Comparison of ENCODE assay signal across 13 mouse cellular contexts in the genomic region with DNA sequence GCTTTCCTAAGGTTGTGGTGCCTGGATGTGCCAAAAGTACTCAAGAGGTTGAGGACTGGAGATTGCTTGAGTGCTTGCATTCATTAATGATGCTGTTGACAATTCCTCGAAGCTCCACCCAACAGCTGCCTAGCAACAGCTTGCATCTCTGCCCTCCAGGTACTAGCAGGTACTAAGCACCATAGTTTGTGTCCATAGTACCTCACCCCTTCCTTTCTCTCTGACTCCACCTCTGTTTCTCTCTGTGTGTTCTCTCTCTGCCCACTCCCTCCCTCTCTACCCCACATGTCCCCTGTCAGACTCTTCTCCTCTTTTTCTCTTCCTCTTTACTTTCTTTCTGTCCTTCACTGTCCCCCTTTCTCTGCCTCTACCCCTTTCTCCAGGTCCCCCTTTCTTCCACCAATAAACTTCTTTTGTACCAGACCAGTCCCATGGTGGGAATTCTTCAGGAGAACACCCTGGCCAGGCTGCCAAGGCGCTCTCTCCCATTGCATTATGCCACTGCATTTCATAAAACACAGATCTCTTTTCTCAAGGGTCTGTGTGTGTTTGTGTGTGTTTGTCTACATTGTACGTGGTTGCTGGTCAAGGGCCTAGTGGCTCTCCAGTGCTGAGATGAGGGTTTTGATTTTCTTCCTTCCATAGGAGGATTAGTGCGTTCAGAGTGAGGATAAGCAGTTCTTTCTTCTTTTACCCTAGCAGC. TPM values are rescaled to one million over a fixed set of nuclear protein-coding genes. Genes with fewer than 3 reads are reported as not detected.
A peak's percentile ranks its signal among the peaks of the same experiment; 100 is the strongest.
DNase-seq lines count a peak whose midpoint lies in the region; ATAC-seq and TF ChIP-seq lines count a peak whose summit lies in the region.
"Had no signal": no experiment of that assay in that cellular context is flagged by ENCODE, and none has a peak within 500 bp of the region (broad histone marks: within the 10 kb centered on the region; RNA-seq: fewer than 3 reads in every experiment).

No protein-coding gene starts in this region.

- no peak overlapping the region for H3K4me3 ChIP-seq in hindbrain, embryonic 14.5 days (replicated peaks; ENCODE audit: low read length)
- no peak overlapping the region for H3K4me3 ChIP-seq in hindbrain, embryonic 12.5 days
- H3K4me3 ChIP-seq in forebrain, postnatal 0 days (ENCODE audit: low read depth, low read length) = no peak overlapping the region
- H3K4me3 ChIP-seq in midbrain, postnatal 0 days (ENCODE audit: low read depth, low read length) = no peak overlapping the region
- H3K4me3 ChIP-seq in liver, postnatal 0 days (ENCODE audit: low read depth, low read length) = no peak overlapping the region
- H3K4me3 ChIP-seq: megakaryocyte, embryonic 14.5 days had no signal

- no peak for TF ChIP-seq EP300 in liver, postnatal 0 days (IDR thresholded peaks at IDR 0.05; ENCODE audit: low read depth)

- no peaks in the 10 kb centered on the region for H3K9me3 ChIP-seq in hindbrain, embryonic 14.5 days (ENCODE audit: control insufficient read depth, low read length)
- no peaks in the 10 kb centered on the region for H3K9me3 ChIP-seq in hindbrain, embryonic 12.5 days (replicated peaks)
- H3K9me3 ChIP-seq in forebrain, postnatal 0 days (ENCODE audit: low read length) = no peaks in the 10 kb centered on the region
- no peaks in the 10 kb centered on the region for H3K9me3 ChIP-seq in midbrain, postnatal 0 days (ENCODE audit: low read length)
- no peaks in the 10 kb centered on the region for H3K9me3 ChIP-seq in liver, postnatal 0 days (ENCODE audit: low read length)

- H3K4me1 ChIP-seq in hindbrain, embryonic 14.5 days (replicated peaks; ENCODE audit: control insufficient read depth, insufficient read depth, low read length) = no peaks in the 10 kb centered on the region; the same call in 1 of the 2 replicates
- H3K4me1 ChIP-seq in hindbrain, embryonic 12.5 days = no peaks in the 10 kb centered on the region; the same call in 1 of the 2 replicates
- H3K4me1 ChIP-seq in forebrain, postnatal 0 days (ENCODE audit: insufficient read depth) = 0 out of 2 replicates have a peak, but pooled peaks cover 6% of the 10 kb centered on the region
- 0 out of 2 replicates have a peak, but pooled peaks cover 6% of the 10 kb centered on the region for H3K4me1 ChIP-seq in midbrain, postnatal 0 days (ENCODE audit: insufficient read depth, low read length)
- H3K4me1 ChIP-seq in liver, postnatal 0 days (ENCODE audit: insufficient read depth) = no peaks in the 10 kb centered on the region
- H3K4me1 ChIP-seq: megakaryocyte, embryonic 14.5 days had no signal

- no peak for DNase-seq in hindbrain, embryonic 14.5 days (ENCODE audit: low spot score)
- DNase-seq in ZHBTc4 (ENCODE audit: low read depth, low spot score) = peak; percentile 15
- no peak for DNase-seq in forebrain, postnatal 0 days
- no peak for DNase-seq in midbrain, postnatal 0 days (ENCODE audit: low spot score)
- no peak for DNase-seq in liver, postnatal 0 days
- no peak for DNase-seq in urinary bladder, postnatal 4 days (ENCODE audit: low spot score in 2 of 2)
- DNase-seq: embryo, embryonic 11 days; gastrocnemius, postnatal 10 days; kidney, adult 8-10 months had no signal

- no peak for TF ChIP-seq CTCF in forebrain, postnatal 0 days (IDR thresholded peaks at IDR 0.05; ENCODE audit: low read depth)
- TF ChIP-seq CTCF in midbrain, postnatal 0 days (IDR thresholded peaks at IDR 0.05) = no peak
- no peak for TF ChIP-seq CTCF in liver, postnatal 0 days (IDR thresholded peaks at IDR 0.05; ENCODE audit: low read depth)

- no peak overlapping the region for H3K27ac ChIP-seq in hindbrain, embryonic 14.5 days
- no peak overlapping the region for H3K27ac ChIP-seq in hindbrain, embryonic 12.5 days
- 0 out of 2 replicates have a peak overlapping the region, but pooled peaks have one; percentile 2 for H3K27ac ChIP-seq in forebrain, postnatal 0 days (ENCODE audit: low read depth, low read length)
- peak overlapping the region; percentile 19; the same call in 1 of the 2 replicates for H3K27ac ChIP-seq in midbrain, postnatal 0 days (ENCODE audit: low read depth, low read length)
- no peak overlapping the region for H3K27ac ChIP-seq in liver, postnatal 0 days (ENCODE audit: low read depth)

- ATAC-seq in hindbrain, embryonic 14.5 days (ENCODE audit: low FRiP score) = 0 out of 2 replicates have a peak, but pooled peaks have one; percentile 24
- no peak; the same call in 1 of the 2 replicates for ATAC-seq in hindbrain, embryonic 12.5 days (ENCODE audit: low FRiP score)
- ATAC-seq in forebrain, postnatal 0 days = no peak
- 0 out of 2 replicates have a peak, but pooled peaks have one; percentile 10 for ATAC-seq in midbrain, postnatal 0 days (ENCODE audit: low FRiP score)
- ATAC-seq in liver, postnatal 0 days = no peak

- H3K9ac ChIP-seq in hindbrain, embryonic 14.5 days = no peak overlapping the region
- H3K9ac ChIP-seq in hindbrain, embryonic 12.5 days = no peak overlapping the region
- no peak overlapping the region for H3K9ac ChIP-seq in forebrain, postnatal 0 days
- H3K9ac ChIP-seq in midbrain, postnatal 0 days (replicated peaks; ENCODE audit: low read length, poor library complexity, severe bottlenecking) = no peak overlapping the region
- no peak overlapping the region for H3K9ac ChIP-seq in liver, postnatal 0 days (replicated peaks)

- H3K36me3 ChIP-seq in hindbrain, embryonic 14.5 days (replicated peaks; ENCODE audit: control insufficient read depth, insufficient read depth) = no peaks in the 10 kb centered on the region
- no peaks in the 10 kb centered on the region for H3K36me3 ChIP-seq in hindbrain, embryonic 12.5 days
- H3K36me3 ChIP-seq in forebrain, postnatal 0 days (ENCODE audit: insufficient read depth) = no peaks in the 10 kb centered on the region
- no peaks in the 10 kb centered on the region for H3K36me3 ChIP-seq in midbrain, postnatal 0 days (ENCODE audit: insufficient read depth, low read length)
- H3K36me3 ChIP-seq in liver, postnatal 0 days (replicated peaks; ENCODE audit: insufficient read depth, low read length) = no peaks in the 10 kb centered on the region

- H3K4me2 ChIP-seq in hindbrain, embryonic 14.5 days (replicated peaks) = no peak overlapping the region
- no peak overlapping the region for H3K4me2 ChIP-seq in hindbrain, embryonic 12.5 days (replicated peaks)
- no peak overlapping the region for H3K4me2 ChIP-seq in forebrain, postnatal 0 days (ENCODE audit: low read depth)
- H3K4me2 ChIP-seq in midbrain, postnatal 0 days (ENCODE audit: low read depth, low read length, poor library complexity, severe bottlenecking) = no peak overlapping the region
- no peak overlapping the region for H3K4me2 ChIP-seq in liver, postnatal 0 days (ENCODE audit: low read depth, low read length)

- no peaks in the 10 kb centered on the region for H3K27me3 ChIP-seq in hindbrain, embryonic 14.5 days (ENCODE audit: control insufficient read depth, insufficient read depth, low read length)
- no peaks in the 10 kb centered on the region for H3K27me3 ChIP-seq in hindbrain, embryonic 12.5 days
- H3K27me3 ChIP-seq in forebrain, postnatal 0 days (ENCODE audit: insufficient read depth, low read length) = no peaks in the 10 kb centered on the region
- no peaks in the 10 kb centered on the region for H3K27me3 ChIP-seq in midbrain, postnatal 0 days (ENCODE audit: insufficient read depth, low read length)
- no peaks in the 10 kb centered on the region for H3K27me3 ChIP-seq in liver, postnatal 0 days (ENCODE audit: insufficient read depth, low read length)
- H3K27me3 ChIP-seq: megakaryocyte, embryonic 14.5 days had no signal

- 78% methylated on average over 4 of the region's 4 CpGs for WGBS in hindbrain, embryonic 14.5 days
- 72% methylated on average over 4 of the region's 4 CpGs for WGBS in hindbrain, embryonic 12.5 days
- 50% methylated on average over 4 of the region's 4 CpGs for WGBS in forebrain, postnatal 0 days
- WGBS in midbrain, postnatal 0 days = 53% methylated on average over 4 of the region's 4 CpGs
- WGBS in liver, postnatal 0 days (ENCODE audit: insufficient replicate concordance) = 60% methylated on average over 4 of the region's 4 CpGs

RNA-seq across cellular contexts. Expression of gene Fmn2, which starts 21.3 kb away (rescaled TPM):
- polyA plus RNA-seq in hindbrain, embryonic 14.5 days (2014; fragmentation: Nextera tagmentation; extraction: Ambion mirVana) = 8.3 and 9.6 TPM in 2 replicates
- polyA plus RNA-seq in hindbrain, embryonic 12.5 days (2016; fragmentation: Nextera tagmentation; extraction: Ambion mirVana) = 7.2 and 8.4 TPM in 2 replicates
- 13.9 and 21.3 TPM in 2 replicates for total RNA-seq in forebrain, postnatal 0 days (2014; rRNA removed)
- polyA plus RNA-seq in forebrain, postnatal 0 days (2015; fragmentation: Nextera tagmentation; extraction: Ambion mirVana) = 4.3 and 5.9 TPM in 2 replicates
- total RNA-seq in midbrain, postnatal 0 days (2014; rRNA removed) = 19.9 and 25.3 TPM in 2 replicates
- 6.0 and 8.2 TPM in 2 replicates for polyA plus RNA-seq in midbrain, postnatal 0 days (2015; fragmentation: Nextera tagmentation; extraction: Ambion mirVana)
- 0.09 and 0.11 TPM in 2 replicates for polyA plus RNA-seq in liver, postnatal 0 days (2015; fragmentation: Nextera tagmentation; extraction: Ambion mirVana)
- total RNA-seq: MEL had no signal
- polyA plus RNA-seq: C2C12 had no signal

Comparison
In these comparisons a context has a peak if more than half of its experiments do, and no peak if none do; other contexts are left out.
1. ATAC-seq: peak in hindbrain, embryonic 14.5 days (single experiment) and midbrain, postnatal 0 days (single experiment); none in hindbrain, embryonic 12.5 days (single experiment), forebrain, postnatal 0 days (single experiment) and liver, postnatal 0 days (single experiment).
2. H3K27ac ChIP-seq: peak in forebrain, postnatal 0 days (single experiment) and midbrain, postnatal 0 days (single experiment); none in hindbrain, embryonic 14.5 days (single experiment), hindbrain, embryonic 12.5 days (single experiment) and liver, postnatal 0 days (single experiment).